Mouse (Mus musculus) granulocyte monocyte progenitor cell, adult 5-6 weeks (primary cell): ENCODE results near the gene Setd1b. TPM values are rescaled to one million over a fixed set of nuclear protein-coding genes. Genes with fewer than 3 reads are reported as not detected.

Source experiments
- ATAC-seq: replicated peaks from 2 replicates; pipeline ENCODE4 v1.8.0; 2016; ENCODE audit warnings: mild to moderate bottlenecking, moderate TSS enrichment, inconsistent platforms; ENCODE audit not compliant: poor library complexity, severe bottlenecking
- total RNA-seq, 2 experiments: library from RNA; stranded (forward) in 1 of 2; stranded (reverse) in 1 of 2; fragments of 200-712, 200-1000 nt in 1 of 2; fragments of >200 nt in 1 of 2; fragmentation: Nextera tagmentation in 1 of 2; gene quantifications; 2 replicates each; pipeline ENCODE4 v1.2.3; 2014 to 2017

Setd1b gene
- total RNA-seq, 2 experiments from 2014 or later = 1.2 to 29.5 TPM

GRCm38 (mm10) chr5:123125638-123126406, 16.2 kb upstream of the Setd1b start:
- peak; percentile 61 for ATAC-seq

- ATAC-seq = no peak
Measured at GRCm38 (mm10) chr5:123127031-123127430, 15.0 kb upstream of the Setd1b start.

GRCm38 (mm10) chr5:123128426-123129169, 13.4 kb upstream of the Setd1b start:
- ATAC-seq = peak; percentile 72

GRCm38 (mm10) chr5:123129170-123129757, 12.7 kb upstream of the Setd1b start:
- no peak for ATAC-seq

- ATAC-seq = no peak
Measured at GRCm38 (mm10) chr5:123130030-123130813, 11.8 kb upstream of the Setd1b start.

- ATAC-seq = no peak
Measured at GRCm38 (mm10) chr5:123130814-123131148, 11.2 kb upstream of the Setd1b start.

- ATAC-seq = peak; percentile 32
Measured at GRCm38 (mm10) chr5:123132308-123133071, 9.5 kb upstream of the Setd1b start, which contains the start of gene Rhof. Gene Rhof (minus strand): TSS chr5:123132692.

- peak; percentile 18 for ATAC-seq
Measured at GRCm38 (mm10) chr5:123133083-123133783, 8.8 kb upstream of the Setd1b start.

- ATAC-seq = no peak
Measured at GRCm38 (mm10) chr5:123133784-123134143, 8.2 kb upstream of the Setd1b start.

- no peak for ATAC-seq
Measured at GRCm38 (mm10) chr5:123134186-123134874, 7.7 kb upstream of the Setd1b start.

GRCm38 (mm10) chr5:123134875-123135382, 7.1 kb upstream of the Setd1b start:
- ATAC-seq = no peak

GRCm38 (mm10) chr5:123135471-123136360, 6.3 kb upstream of the Setd1b start:
- ATAC-seq = peak; percentile 5

GRCm38 (mm10) chr5:123136361-123137043, 5.5 kb upstream of the Setd1b start:
- peak; percentile 18 for ATAC-seq

GRCm38 (mm10) chr5:123137044-123137909, 4.7 kb upstream of the Setd1b start:
- no peak for ATAC-seq

- ATAC-seq = no peak
Measured at GRCm38 (mm10) chr5:123137910-123138229, 4.1 kb upstream of the Setd1b start.
